Mouse (Mus musculus) thymus, postnatal 4 days (tissue): Measurements from ENCODE around the gene Crygn.
"Not testable (repeated sequence)": the region's sequence is repeated elsewhere in the genome, so short reads cannot be mapped to it uniquely, and the experiment has no call there.

Source experiments
- DNase-seq: peaks from one replicate; pipeline ENCODE4 v3.0.0; 2021

Crygn gene

DNA sequence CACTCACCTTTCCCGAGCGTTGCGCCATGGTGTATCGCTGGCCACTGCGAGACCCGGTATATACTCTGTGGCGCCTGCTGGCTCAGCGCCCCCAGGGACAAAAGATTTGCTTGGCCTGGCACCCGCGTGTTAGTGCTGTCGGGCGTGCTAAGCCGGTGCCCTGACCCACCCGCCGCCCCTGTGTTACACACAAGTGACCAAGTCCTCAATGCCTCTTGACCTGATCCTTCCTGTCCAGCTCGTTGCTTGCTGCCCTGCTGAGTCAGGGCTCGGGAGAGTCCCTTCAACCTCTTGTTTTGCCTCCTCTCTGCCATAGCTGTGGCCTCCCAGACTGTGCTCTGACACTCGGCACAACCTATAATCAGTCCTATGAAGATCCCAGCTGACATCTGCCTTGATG is at the start of gene Crygn:
TSS of gene Crygn (minus strand) at position 193 of the 400 bp plus-strand sequence.
- no peak for DNase-seq

DNA sequence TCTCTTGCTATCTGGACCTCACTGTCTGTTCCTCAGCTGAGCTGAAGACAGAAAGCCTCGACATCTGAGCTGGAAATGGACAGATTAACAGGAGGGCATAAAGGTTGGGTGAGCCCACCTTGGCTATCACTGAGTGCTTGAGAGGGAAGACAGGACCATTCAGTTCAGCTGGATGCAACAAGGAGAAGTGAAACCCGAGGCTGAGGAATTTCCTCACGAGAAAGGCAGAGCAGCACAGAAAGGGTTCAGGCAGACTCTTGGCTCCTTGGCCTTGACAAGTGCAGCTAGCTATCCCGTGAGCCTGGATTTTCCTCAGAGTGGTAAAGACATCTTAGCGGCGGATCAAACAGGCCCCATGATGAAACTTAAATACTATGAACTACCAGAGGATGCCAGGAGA is 47.4 kb upstream of the Crygn start:
- DNase-seq = no peak

DNA sequence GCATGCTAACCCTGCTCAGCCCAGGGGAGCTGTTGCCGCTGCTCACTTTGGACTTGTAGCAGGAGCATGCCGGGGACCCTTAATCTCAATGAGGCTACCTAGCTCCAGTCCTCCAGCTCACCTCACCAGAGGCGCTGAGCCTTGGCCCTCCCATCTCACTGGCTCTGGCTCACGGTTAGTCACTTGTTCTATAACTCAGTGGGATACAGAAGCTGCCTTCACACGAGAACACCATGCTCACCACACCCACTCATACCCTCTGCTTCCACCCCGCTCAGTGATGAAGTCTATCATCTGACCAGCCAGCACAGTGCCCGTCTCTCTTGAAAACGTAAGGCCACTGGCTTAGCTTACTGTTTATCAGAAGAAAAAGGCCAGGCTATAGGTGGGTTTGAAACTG is 46.9 kb upstream of the Crygn start:
- no peak for DNase-seq

DNA sequence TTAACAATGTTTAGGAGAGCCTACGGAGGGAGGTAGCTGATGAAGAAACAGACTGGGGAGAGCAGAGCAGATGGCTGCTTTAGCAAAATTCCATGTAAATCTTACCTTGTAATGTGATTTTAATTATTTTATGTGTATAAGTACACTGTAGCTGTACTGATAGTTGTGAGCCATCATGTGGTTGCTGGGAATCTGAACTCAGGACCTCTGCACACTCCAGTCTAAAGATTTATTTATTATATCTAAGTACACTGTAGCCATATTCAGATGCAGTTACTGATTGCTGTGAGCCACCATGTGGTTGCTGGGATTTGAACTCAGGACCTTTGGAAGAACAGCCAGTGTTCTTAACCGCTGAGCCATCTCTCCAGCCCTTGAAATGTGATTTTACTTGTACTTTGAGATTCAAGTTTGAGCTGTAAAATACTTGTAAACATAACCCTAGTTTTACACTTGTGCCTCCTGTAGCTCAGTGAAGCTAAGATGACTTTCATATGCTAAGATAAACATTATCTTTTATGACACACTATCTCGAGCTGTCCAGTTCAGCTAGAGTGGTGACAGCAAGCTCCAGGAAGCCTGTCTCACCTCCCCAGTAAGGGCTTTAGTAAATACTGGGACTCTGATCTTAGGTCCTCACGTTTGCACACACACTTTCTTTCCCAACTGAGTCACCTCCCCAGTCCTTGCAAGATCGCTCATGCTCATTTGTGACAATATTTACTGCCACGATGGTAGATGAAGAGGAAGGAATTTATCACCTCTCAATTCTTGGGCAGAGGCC is 44.2 kb upstream of the Crygn start:
- DNase-seq = no peak

DNA sequence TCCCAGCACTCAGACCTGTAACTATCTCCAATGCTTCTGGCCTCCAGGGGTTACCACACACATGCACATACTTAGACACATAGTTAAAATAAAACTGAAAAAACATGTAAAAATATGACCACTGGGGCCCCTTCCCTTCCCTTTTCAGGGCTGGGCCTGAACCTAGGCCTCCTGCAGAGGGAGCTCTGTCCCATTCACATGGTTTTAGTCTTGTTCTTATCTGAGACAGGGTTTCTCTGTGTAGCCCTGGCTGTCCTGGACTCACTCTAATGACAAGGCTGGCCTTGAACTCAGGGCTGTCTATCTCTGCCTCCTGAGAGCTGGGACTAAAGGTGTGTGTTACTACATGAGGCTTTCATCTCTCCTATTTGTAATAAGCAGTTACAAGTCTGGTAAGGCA is 42.6 kb upstream of the Crygn start:
- peak; percentile 63 for DNase-seq

DNA sequence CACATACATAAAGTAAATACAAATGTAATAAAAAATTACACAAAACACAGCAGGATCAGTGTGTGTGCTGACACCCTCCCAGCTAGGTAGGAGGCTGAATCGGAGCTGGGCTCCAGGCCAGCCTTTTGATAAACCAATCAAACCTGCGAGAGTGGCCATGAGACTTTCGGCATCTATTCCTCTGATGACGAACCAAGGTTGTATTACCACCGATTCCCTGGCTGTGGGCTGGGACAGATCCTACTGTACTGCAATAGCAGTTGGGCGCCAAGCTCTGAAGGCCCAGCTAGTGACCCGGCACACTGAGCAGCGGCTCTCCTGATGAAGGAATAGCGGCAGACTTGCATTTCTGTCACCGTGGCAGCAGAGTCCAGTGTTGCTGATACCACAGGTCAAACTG is 40.8 kb upstream of the Crygn start:
- DNase-seq = no peak

DNA sequence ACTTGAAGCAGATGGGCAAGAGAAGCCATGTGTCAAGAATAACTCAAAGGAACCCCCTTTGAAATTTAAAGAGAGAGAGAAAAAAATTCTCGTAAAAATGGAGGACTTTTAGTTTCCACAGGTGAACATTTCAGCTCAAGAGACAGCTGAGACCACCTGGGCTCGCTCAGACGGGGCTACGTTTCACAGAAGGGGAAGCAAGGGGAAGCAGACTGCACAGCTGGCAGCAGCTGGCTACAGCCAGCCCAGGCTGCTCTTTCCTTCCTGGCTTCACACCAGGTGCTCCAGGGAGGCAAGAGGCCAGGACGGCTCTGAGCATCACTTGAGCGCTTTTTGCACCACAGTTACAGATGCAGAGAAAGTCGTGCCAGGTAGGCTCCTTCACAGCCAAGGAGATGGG is 40.0 kb upstream of the Crygn start:
- peak; percentile 39 for DNase-seq

DNA sequence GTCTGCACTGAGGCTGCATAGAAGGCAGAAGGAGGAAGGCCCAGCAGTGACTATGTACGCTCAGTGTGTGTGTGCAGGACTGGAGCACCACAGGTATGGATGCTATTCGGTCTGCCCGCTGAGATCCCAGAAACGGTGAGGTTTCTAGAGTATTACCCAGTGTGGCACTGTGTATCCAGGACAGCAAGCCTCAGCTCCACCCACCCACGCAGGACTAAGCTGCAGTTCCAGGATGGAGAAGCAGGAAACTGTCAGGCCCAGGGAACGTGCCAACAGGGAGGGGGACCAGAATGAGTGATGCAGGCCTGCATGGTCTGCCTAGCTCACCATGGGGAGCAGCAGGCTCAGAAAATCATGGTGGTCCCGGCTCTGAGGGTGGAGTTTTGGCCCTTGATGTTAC is 35.2 kb upstream of the Crygn start:
- no peak for DNase-seq

DNA sequence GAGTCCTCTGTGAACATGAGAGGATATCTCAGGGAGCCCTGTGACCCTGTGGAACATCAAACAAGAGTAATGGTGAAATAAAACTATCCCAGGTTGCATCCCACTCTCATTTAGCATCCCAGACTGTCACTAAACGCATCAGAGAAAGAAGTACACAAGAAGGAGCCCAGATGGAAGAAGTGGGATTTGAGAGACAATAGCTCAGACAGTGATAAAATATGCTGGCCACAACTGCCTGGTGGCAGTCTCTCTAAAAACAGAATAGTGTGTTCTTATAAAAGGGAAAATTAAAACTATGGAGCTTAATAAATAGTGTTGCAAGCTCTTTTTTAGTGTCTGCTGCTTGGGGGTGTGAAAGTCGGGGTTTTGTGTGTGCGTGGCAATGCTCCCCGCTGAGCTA is 25.1 kb upstream of the Crygn start:
- no peak for DNase-seq

DNA sequence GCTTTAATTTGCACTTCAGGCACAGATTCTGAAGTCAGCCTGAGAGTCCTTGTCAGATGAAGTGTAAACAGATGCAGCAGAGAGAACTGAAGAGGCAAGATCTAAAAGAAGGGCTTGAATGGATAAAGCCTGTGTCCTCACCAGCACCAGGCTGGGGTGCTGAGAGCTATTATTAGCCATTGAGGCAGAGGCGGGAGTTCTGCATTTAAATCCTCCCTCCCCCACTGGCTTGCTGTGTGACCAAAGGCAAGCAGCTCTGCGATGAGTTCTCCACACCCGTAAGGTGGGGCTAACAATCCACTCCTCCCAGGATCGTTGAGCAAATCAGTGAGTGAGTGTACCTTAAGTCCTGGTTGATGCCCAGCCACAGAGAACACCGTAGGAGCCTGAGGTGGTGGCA is 23.2 kb upstream of the Crygn start:
- DNase-seq = no peak

DNA sequence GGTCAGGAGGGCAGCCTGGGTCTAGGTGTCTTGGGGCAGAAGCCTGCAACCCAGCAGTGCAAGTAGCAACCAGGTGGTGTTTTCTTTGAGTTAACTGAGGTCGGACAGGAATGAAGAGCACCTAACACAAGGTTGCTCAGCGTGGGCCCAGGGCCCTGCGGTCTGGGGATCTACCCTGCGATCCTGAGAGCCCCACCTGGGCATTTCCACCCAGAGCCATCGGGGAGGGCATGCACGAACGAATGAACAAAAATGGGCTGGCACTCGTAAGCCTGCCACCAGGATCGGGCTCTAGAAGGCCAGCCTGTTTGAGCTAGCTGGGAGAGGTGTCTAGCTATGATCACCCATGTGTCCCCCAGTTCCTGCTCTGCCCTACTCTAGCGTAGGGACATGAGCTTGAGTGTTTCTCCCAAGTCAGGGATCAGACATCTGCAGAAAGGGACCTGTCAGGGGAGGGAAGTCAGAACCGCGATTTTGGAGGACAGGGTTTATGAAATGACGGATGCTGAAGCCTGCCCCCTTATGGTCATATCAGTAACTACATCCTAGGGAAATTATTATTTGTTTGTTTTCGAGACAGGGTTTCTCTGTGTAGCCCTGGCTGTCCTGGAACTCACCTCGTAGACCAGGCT is 22.2 kb upstream of the Crygn start:
- peak; percentile 28 for DNase-seq

DNA sequence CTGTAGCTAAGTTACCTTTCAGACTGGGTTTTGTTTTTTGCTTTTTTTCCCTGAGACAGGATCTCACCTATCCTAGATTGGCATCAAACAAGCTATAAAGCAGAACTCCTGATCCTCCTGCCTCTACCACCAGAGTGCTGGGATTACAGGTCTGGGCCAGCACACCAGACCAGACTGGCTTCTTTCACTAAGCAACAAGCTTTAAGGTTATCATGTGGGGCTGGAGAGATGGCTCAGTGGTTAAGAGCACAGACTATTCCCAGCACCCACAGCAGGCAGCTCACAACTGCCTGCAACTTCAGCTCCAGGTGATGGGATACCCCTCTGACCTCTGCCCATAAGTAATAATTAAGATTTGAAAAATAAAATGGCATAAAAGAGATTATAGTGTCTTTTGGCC is 21.5 kb upstream of the Crygn start:
- DNase-seq = no peak

DNA sequence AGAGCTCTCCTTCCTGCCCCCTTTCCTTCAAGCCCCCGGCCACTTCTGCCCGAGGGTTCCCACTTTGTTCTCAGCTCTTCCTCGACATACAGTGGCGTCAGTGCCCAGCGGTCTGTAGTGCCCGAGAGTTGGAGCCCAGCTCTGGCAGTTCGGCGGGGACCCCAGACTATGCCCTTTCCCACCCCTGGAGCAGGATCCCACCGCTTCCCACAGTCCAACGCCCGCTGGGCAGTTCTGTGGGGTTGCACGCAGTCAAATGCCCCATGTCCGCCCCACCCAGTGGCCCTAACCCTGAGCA is 21.0 kb upstream of the Crygn start:
- DNase-seq = no peak

DNA sequence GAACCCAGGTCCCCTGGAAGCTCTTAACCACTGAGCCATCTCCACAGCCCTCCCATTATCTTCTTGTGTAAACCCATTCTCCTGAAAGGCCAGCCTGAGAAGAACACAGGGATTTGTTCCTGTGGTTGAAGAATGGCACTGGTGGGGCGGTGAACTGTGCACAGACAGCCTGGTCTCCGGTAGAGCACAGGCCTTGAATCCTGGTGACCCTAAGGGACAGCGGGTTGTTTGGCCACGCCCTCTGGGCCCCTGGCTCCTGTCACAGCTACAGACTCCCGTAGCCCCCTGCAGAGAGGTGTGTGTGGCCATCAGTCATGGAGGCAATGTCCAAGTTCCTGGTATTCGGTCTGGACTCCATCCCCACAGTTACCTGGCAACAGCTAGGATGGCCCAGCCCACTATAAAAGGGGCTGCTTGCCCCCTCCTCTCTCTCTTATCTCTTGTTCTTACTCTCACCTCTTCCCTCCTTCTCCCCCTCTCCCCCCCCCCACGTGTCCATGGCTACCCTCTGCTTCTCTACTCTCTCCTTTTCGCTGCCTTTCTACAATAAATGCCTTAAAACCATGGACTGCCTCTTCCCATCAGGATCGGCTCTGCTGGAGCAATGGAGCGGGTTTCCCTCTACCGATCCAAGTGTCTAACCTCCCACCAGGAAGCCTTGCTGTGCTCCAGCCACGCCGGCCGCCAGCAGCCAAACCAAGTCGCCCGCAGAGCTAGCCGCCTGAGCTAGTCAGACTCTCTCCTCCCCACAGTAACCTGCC is 20.5 kb upstream of the Crygn start:
- DNase-seq = no peak

DNA sequence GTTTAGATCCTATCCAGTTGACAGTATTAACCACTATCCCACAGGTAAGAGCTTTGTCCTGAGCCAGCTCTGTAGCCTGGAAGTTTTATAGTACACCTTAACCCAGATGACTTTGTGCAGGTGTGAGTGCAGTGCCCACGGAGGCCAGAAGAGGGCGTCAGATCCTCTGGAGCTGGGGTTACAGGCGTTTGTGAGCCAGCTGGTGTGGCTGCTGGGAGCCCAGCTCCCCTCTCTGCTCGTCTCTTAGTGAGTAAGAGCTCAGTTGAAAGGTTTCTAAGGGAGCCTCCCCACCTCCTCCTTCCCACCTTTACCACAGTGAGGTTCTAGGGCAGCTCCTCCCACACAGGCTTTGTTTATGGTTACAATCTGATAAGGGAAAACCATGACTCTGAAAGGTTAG is 18.9 kb upstream of the Crygn start:
- peak; percentile 76 for DNase-seq

DNA sequence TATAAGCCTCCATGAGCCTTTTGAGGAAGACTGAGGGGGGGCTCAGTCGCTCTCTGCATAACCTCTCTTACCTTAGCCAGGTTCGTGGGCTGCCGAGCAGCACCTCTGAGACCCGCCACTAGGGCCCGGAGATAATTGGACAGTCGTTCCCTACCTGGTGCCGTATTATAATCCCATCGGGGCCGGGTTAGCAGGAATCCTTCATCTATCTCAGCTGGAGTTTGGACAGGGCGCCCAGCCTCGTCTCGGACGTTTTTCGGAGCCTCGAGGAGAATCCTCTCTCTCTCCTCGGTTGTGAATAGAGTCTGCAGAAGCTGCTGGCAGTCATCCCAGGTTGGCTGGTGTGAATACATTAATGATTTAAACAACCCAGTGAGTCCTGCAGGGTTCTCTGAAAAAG is 16.7 kb upstream of the Crygn start:
- DNase-seq = not testable (repeated sequence)

DNA sequence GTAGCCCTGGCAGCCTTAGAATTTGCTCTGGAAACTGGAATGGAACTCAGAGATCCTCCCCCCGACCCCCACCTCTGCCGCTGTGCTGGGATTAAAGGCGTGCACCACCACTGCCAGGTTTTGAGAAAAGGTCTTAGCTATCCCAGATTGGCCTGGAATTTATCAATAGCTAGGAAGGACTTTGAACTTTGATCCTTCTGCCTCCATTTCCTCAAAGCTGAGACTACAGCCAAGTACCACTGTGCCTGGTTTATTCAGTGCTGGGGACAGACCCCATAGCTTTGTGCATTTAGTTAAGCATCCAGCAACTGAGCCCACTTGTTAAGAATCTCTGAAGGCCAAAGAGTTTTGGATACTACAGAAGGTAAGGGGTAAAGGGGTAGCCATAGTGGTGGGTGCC is 877 bp downstream of the Crygn start:
- DNase-seq = no peak

DNA sequence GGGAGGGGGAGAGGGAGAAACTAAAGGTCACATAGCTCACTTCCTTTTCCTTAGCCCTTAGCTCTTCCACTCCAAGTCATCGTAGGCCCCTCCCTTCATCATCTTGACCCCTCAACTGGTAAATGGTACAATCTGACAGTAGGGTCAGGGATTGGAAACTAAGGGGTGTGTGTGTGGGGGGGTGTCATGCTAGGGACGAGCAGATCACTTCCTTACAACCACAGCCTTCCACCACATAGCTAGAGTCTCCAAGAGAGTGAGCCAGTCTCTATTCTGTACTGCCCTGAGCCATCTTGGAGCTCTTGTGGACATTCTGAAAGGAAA is 5.7 kb downstream of the Crygn start:
- no peak for DNase-seq

DNA sequence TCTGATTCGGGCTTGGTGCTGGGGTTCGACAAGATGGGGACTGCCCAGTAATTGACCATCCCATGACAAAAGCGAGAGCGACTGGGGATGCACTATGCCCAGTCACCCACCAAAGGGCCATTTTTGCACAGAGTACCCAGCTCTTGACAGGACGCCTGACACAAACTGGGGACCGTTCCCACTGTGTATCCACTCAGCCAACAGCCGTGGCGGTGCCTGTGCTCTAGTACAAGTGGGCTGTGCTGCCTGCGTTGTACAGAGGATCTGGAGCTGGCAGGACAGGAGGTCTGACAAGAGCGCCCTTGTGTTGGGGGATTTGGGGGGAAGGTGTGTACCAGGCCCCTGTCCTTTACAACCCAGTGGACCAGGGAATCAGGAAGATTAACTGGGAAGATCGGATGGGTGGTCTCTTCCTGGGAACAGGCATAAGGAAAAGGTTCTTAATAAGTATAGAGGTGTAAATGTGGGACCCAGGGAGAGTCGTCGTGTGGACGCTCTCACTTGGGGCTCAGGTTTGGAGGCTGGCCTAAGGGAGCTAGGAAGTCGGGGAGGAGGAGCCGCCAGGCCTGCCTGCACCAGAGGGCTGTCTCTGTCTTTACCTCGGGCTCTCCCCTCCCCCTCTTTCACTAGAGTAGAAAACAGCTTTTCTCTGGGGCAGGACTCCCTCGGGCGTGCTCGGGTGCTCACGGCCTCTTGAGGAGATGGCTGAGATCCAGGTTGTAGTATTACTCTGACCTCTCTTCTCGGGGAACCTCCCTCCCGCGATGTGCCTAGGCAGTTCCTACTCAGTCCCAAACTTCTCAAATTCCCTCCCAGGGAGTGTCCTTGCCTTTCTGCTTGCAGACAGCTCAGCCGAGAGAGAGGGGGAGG is 6.3 kb downstream of the Crygn start:
- DNase-seq = peak; percentile 75

DNA sequence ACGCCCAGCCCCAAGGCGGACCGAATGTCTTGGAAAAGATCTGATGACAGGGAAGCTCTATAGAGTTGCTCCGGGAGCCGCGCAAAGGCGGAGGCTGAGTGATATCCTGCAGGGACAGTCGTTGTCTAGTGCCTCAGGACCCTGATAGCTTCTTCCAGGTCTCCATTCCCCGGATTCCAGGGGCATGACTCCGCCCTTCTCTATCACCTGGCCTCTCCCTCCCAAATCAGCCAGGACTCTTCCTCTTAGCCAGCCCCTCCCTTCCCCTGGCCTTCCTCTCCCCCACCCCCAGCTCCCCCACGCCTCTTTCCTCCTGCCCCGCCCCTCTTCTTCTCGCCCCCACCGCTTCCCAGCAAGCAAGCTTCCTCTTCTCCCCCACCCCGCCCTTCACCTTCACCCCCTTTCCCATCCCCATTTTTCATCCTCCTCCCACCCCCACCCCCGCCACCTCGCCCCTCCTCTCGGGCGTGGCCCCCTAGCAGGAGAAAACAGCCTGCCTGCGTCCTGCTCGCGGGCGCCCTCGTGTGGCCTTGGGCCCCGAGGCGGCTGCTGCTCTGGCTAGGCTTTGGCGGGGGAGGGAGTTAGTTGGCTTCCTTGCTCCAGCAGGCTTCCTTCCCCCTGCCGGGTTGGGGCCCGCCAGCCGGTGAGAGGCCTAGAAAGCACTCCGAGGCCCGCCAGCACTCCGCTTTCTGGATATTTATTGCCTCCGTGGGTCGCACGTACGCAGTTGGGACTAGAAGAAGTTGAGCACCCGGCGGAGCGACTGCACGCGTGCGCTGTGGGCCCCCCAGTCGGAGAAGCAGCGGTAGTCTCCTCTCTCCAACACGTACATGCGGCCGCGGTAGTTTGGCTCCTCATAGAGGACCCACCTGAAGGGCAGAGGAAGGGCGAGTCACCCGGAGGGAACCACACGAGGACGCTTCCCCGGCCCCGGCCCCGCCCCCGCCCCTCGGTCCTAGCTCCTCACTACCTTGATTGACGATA is 7.2 kb downstream of the Crygn start:
- peak; percentile 94 for DNase-seq

DNA sequence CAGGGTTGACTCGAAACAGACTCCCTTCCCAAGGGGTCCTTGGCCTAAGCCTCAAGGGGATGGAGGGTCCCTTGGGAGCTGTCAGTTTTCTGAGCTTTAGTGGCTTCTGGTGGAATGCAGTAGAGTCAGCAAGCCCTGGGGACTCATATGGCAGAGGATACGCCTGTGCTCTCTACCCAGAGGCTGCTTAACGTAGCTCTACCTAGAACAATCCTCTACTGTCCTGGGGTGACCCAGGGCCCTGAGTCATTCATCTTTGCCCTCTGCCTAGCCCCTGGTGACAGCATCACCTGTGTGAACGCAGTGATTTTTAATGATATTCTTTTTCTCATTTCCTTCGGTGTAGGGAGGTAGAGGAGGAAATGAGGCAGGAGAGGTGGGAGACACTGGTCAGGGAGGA is 8.1 kb downstream of the Crygn start:
- DNase-seq = no peak

DNA sequence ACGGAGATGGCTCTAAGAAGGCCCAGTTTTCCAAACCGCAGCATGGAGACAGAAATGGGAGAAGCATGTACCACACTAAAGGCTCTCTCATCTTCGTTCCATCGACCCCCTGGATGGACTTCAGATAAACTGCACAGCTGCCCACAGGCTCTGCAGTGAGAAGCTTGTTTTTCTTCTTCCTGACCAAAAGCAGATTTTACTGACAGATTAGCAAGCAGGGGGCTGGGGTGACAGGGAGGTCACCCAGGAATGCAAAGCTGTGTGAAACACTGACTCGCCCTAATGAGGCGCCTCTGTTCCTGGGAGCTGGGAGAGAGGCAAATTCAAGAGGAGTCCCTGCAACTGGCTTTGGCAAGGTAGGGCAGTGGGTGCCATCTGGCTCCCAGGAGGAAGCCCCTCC is 10.3 kb downstream of the Crygn start:
- DNase-seq = no peak
